Mouse (Mus musculus) lung, embryonic 15.5 days (tissue): ENCODE results near the gene Calhm2. TPM values are rescaled to one million over a fixed set of nuclear protein-coding genes. Genes with fewer than 3 reads are reported as not detected.

ENCODE experiments used
- polyA plus RNA-seq: library from polyadenylated mRNA; unstranded; fragments of >200 nt; fragmentation: Nextera tagmentation; extraction: Ambion mirVana; gene quantifications from 2 replicates; pipeline ENCODE4 v1.2.1, GENCODE M21; 2015

The Calhm2 gene
- polyA plus RNA-seq, 1 experiment from 2014 or later, result 9.7 TPM

Other genes starting within 250 kb of the Calhm2 start
- 1.0 and 2.3 TPM in 2 replicates for gene Ina, start 123.6 kb downstream of the Calhm2 start, polyA plus RNA-seq
- 85.4 and 86.0 TPM in 2 replicates for gene Nt5c2, start 123.1 kb downstream of the Calhm2 start, polyA plus RNA-seq
- 15.3 and 19.3 TPM in 2 replicates for gene Pcgf6, start 87.4 kb downstream of the Calhm2 start, polyA plus RNA-seq
- gene Taf5, start 70.5 kb downstream of the Calhm2 start, polyA plus RNA-seq, result 5.2 and 5.3 TPM in 2 replicates
- gene Usmg5, start 47.6 kb downstream of the Calhm2 start, polyA plus RNA-seq, result 1,008 and 1,027 TPM in 2 replicates
- 7.8 and 8.3 TPM in 2 replicates for gene Pdcd11, start 47.5 kb downstream of the Calhm2 start, polyA plus RNA-seq
- gene Calhm1, start 6.0 kb upstream of the Calhm2 start, polyA plus RNA-seq, result not detected in 2 replicates
- gene Calhm3, start 19.5 kb upstream of the Calhm2 start, polyA plus RNA-seq, result not detected in 2 replicates
- gene Neurl1a, start 40.5 kb upstream of the Calhm2 start, polyA plus RNA-seq, result 6.1 and 6.3 TPM in 2 replicates